Mouse (Mus musculus) stomach, embryonic 14.5 days (tissue): ENCODE data around the gene Rasgrf1. TPM values are rescaled to one million over a fixed set of nuclear protein-coding genes. Genes with fewer than 3 reads are reported as not detected.
"Not testable (repeated sequence)": the region's sequence is repeated elsewhere in the genome, so short reads cannot be mapped to it uniquely, and the experiment has no call there.

ENCODE experiments used
- ATAC-seq: fragments of 200-750 bp; cut with Nextera tagmentation; 2 replicates; pipeline ENCODE4 v1.8.0; 2017; ENCODE audit warnings: low read depth, moderate TSS enrichment; ENCODE audit not compliant: insufficient number of reproducible peaks, insufficient read depth, low FRiP score
- H3K27ac ChIP-seq: fragments of 300-500 bp; sonication (generic); 2 replicates; pipeline ENCODE4 v1.5.1; 2014; ENCODE audit warnings: mild to moderate bottlenecking, low read length, moderate library complexity, mixed read lengths
- H3K27me3 ChIP-seq: fragments of 300-500 bp; sonication (generic); 2 replicates; pipeline ENCODE4 v1.6.1; 2014; ENCODE audit warnings: low read length, control low read depth, mixed read lengths; ENCODE audit not compliant: control insufficient read depth, insufficient read depth
- H3K36me3 ChIP-seq: fragments of 300-500 bp; sonication (generic); 2 replicates; pipeline ENCODE4 v1.6.1; 2014; ENCODE audit warnings: mild to moderate bottlenecking, control low read depth, low read length, moderate library complexity, mixed read lengths; ENCODE audit not compliant: control insufficient read depth, insufficient read depth
- H3K4me1 ChIP-seq: fragments of 300-500 bp; sonication (generic); 2 replicates; pipeline ENCODE4 v1.6.1; 2014; ENCODE audit warnings: low read length, control low read depth, mixed read lengths; ENCODE audit not compliant: control insufficient read depth, insufficient read depth
- H3K4me2 ChIP-seq: fragments of 300-500 bp; sonication (generic); replicated peaks from 2 replicates; pipeline ENCODE4 v1.6.1; 2014; ENCODE audit warnings: low read depth, low read length, control low read depth
- H3K4me3 ChIP-seq: fragments of 300-500 bp; sonication (generic); 2 replicates; pipeline ENCODE4 v1.5.1; 2014; ENCODE audit warnings: low read depth, low read length, control low read depth
- H3K9ac ChIP-seq: fragments of 300-500 bp; sonication (generic); replicated peaks from 2 replicates; pipeline ENCODE4 v1.6.1; 2014; ENCODE audit warnings: low read depth, mild to moderate bottlenecking, control low read depth, low read length, moderate library complexity, mixed read lengths
- H3K9me3 ChIP-seq: fragments of 300-500 bp; sonication (generic); 2 replicates; pipeline ENCODE4 v1.6.1; 2016; ENCODE audit warnings: low read depth, low read length, control low read depth; ENCODE audit not compliant: control insufficient read depth
- WGBS: fragments of 180-500 bp; shearing (Covaris S2); extraction: QIAGEN DNeasy Blood & Tissue Kit; methylation state at CpG from one replicate; pipeline ENCODE4 v1.1.7; 2014; 5-methylcytosine and 5-hydroxymethylcytosine counted together
- polyA plus RNA-seq: library from polyadenylated mRNA; unstranded; fragments of >200 nt; fragmentation: Nextera tagmentation; extraction: Ambion mirVana; gene quantifications from 2 replicates; pipeline ENCODE4 v1.2.1, GENCODE M21; 2014

Rasgrf1 gene
- polyA plus RNA-seq, 1 experiment from 2014 or later, result 0.46 TPM

- no peaks in the 10 kb centered on the region for H3K27me3 ChIP-seq
- no peak overlapping the region for H3K4me2 ChIP-seq
- no peak overlapping the region for H3K27ac ChIP-seq
- no peak for ATAC-seq
- no peaks in the 10 kb centered on the region for H3K36me3 ChIP-seq
- 83% methylated on average over 3 of the region's 3 CpGs for WGBS
- no peak overlapping the region for H3K4me3 ChIP-seq
- no peaks in the 10 kb centered on the region for H3K4me1 ChIP-seq
- no peaks in the 10 kb centered on the region for H3K9me3 ChIP-seq
- H3K9ac ChIP-seq, result no peak overlapping the region
Measured at GRCm38 (mm10) chr9:90055911-90056310, 146.2 kb downstream of the Rasgrf1 start.

- Histone ChIP-seq H3K4me2 (no peak overlapping the region), H3K36me3 (no peaks in the 10 kb centered on the region), H3K9me3 (no peaks in the 10 kb centered on the region), H3K4me1 (no peaks in the 10 kb centered on the region), H3K4me3 (no peak overlapping the region), H3K27ac (no peak overlapping the region), H3K27me3 (no peaks in the 10 kb centered on the region), H3K9ac (no peak overlapping the region)
- ATAC-seq, result no peak
- WGBS, result 87% methylated on average over 2 of the region's 2 CpGs
Measured at GRCm38 (mm10) chr9:90056716-90057115, 147.0 kb downstream of the Rasgrf1 start.

GRCm38 (mm10) chr9:90059828-90060573 is 150.3 kb downstream of the Rasgrf1 start:
- Histone ChIP-seq H3K4me2 (no peak overlapping the region), H3K4me3 (no peak overlapping the region), H3K36me3 (no peaks in the 10 kb centered on the region), H3K9ac (no peak overlapping the region), H3K27ac (no peak overlapping the region), H3K9me3 (no peaks in the 10 kb centered on the region), H3K4me1 (no peaks in the 10 kb centered on the region), H3K27me3 (no peaks in the 10 kb centered on the region)
- 75% methylated on average over 9 of the region's 9 CpGs for WGBS
- ATAC-seq, result no peak

- ATAC-seq, result no peak
- no peaks in the 10 kb centered on the region for H3K27me3 ChIP-seq
- 80% methylated on average over 2 of the region's 2 CpGs for WGBS
- no peak overlapping the region for H3K27ac ChIP-seq
- H3K4me2 ChIP-seq, result no peak overlapping the region
- no peak overlapping the region for H3K4me3 ChIP-seq
- no peaks in the 10 kb centered on the region for H3K4me1 ChIP-seq
- H3K9me3 ChIP-seq, result no peaks in the 10 kb centered on the region
- no peak overlapping the region for H3K9ac ChIP-seq
- H3K36me3 ChIP-seq, result no peaks in the 10 kb centered on the region
Measured at GRCm38 (mm10) chr9:90060574-90060875, 150.8 kb downstream of the Rasgrf1 start.

- not testable (repeated sequence) for H3K9me3 ChIP-seq, H3K9ac ChIP-seq, H3K4me2 ChIP-seq, H3K4me3 ChIP-seq, H3K36me3 ChIP-seq, H3K4me1 ChIP-seq, H3K27ac ChIP-seq, H3K27me3 ChIP-seq, ATAC-seq
- WGBS, result 92% methylated on average over 5 of the region's 5 CpGs
Measured at GRCm38 (mm10) chr9:90060932-90061331, 151.2 kb downstream of the Rasgrf1 start.

GRCm38 (mm10) chr9:90067341-90067740 is 157.6 kb downstream of the Rasgrf1 start:
- Histone ChIP-seq H3K27me3 (no peaks in the 10 kb centered on the region), H3K9me3 (no peaks in the 10 kb centered on the region), H3K4me3 (no peak overlapping the region), H3K4me2 (no peak overlapping the region), H3K27ac (no peak overlapping the region), H3K36me3 (no peaks in the 10 kb centered on the region), H3K9ac (no peak overlapping the region), H3K4me1 (no peaks in the 10 kb centered on the region)
- WGBS, result 66% methylated on average over 2 of the region's 2 CpGs
- ATAC-seq, result no peak

- H3K9me3 ChIP-seq, result no peaks in the 10 kb centered on the region
- H3K27ac ChIP-seq, result no peak overlapping the region
- H3K4me2 ChIP-seq, result no peak overlapping the region
- no peak overlapping the region for H3K9ac ChIP-seq
- H3K36me3 ChIP-seq, result no peaks in the 10 kb centered on the region
- H3K4me1 ChIP-seq, result no peaks in the 10 kb centered on the region
- H3K27me3 ChIP-seq, result no peaks in the 10 kb centered on the region
- 78% methylated on average over 6 of the region's 6 CpGs for whole genome bisulfite sequencing
- no peak for ATAC-seq
- no peak overlapping the region for H3K4me3 ChIP-seq
Measured at GRCm38 (mm10) chr9:90068786-90069185, 159.1 kb downstream of the Rasgrf1 start.

GRCm38 (mm10) chr9:90069485-90069884 is 159.8 kb downstream of the Rasgrf1 start:
- Histone ChIP-seq H3K27ac (no peak overlapping the region), H3K9ac (no peak overlapping the region), H3K4me1 (no peaks in the 10 kb centered on the region), H3K4me3 (no peak overlapping the region), H3K4me2 (no peak overlapping the region), H3K36me3 (no peaks in the 10 kb centered on the region), H3K27me3 (no peaks in the 10 kb centered on the region), H3K9me3 (no peaks in the 10 kb centered on the region)
- WGBS, result 70% methylated on average over 7 of the region's 7 CpGs
- peak; percentile 62 for ATAC-seq

- no peak overlapping the region for H3K9ac ChIP-seq
Measured at GRCm38 (mm10) chr9:90070174-90070573, 160.5 kb downstream of the Rasgrf1 start.

More at GRCm38 (mm10) chr9:90070174-90070573, 160.5 kb downstream of the Rasgrf1 start:
- Histone ChIP-seq H3K27ac (no peak overlapping the region), H3K36me3 (no peaks in the 10 kb centered on the region), H3K9me3 (no peaks in the 10 kb centered on the region), H3K27me3 (no peaks in the 10 kb centered on the region), H3K4me3 (no peak overlapping the region), H3K4me2 (no peak overlapping the region), H3K4me1 (no peaks in the 10 kb centered on the region)
- ATAC-seq, result no peak
- WGBS, result 81% methylated on average over 7 of the region's 7 CpGs
